Mouse (Mus musculus) MEL (cell line): Measurements from ENCODE around the gene P2ry6.

Experiments
- CTCF ChIP-seq, 3 experiments: IDR thresholded peaks in 2 of 3; conservative IDR thresholded peaks in 1 of 3; 2 replicates each; pipeline ENCODE4 v1.5.1; 2011 to 2012; ENCODE audit warnings: low read length in 3 of 3, low read depth in 2 of 3, mild to moderate bottlenecking in 2 of 3, improper control_type of control experiment in 1 of 3, inconsistent platforms in 1 of 3, mixed read lengths in 1 of 3, moderate library complexity in 1 of 3; ENCODE audit not compliant: control insufficient read depth in 1 of 3, insufficient read depth in 1 of 3, poor library complexity in 1 of 3, severe bottlenecking in 1 of 3
- ELF1 ChIP-seq: IDR thresholded peaks from 2 replicates; pipeline ENCODE4 v1.6.1; 2014; ENCODE audit warnings: low read depth, mild to moderate bottlenecking, inconsistent platforms, low read length, improper control_type of control experiment, moderate library complexity
- EP300 ChIP-seq, 2 experiments: IDR thresholded peaks; 2 replicates each; pipeline ENCODE4 v1.6.1; 2011; ENCODE audit warnings: improper control_type of control experiment in 2 of 2, low read length in 2 of 2, low read depth in 1 of 2, mild to moderate bottlenecking in 1 of 2
- GABPA ChIP-seq: IDR thresholded peaks from 2 replicates; pipeline ENCODE4 v1.6.1; 2012; ENCODE audit warnings: low read depth, mild to moderate bottlenecking, inconsistent platforms, low read length, improper control_type of control experiment, moderate library complexity
- MAFK ChIP-seq: IDR thresholded peaks from 2 replicates; pipeline ENCODE4 v1.6.1; 2011; ENCODE audit warnings: low read depth, mild to moderate bottlenecking, low read length, improper control_type of control experiment, borderline replicate concordance
- POLR2A ChIP-seq, 2 experiments: IDR thresholded peaks; 2 replicates each; pipeline ENCODE4 v1.6.1; 2011 to 2012; ENCODE audit warnings: low read length in 2 of 2, mild to moderate bottlenecking in 2 of 2, control low read depth in 1 of 2, improper control_type of control experiment in 1 of 2, low read depth in 1 of 2, moderate library complexity in 1 of 2; ENCODE audit not compliant: control insufficient read depth in 1 of 2, insufficient read depth in 1 of 2, poor library complexity in 1 of 2
- POLR2AphosphoS2 ChIP-seq: IDR thresholded peaks from 2 replicates; pipeline ENCODE4 v1.6.1; 2011; ENCODE audit warnings: low read length, improper control_type of control experiment
- USF2 ChIP-seq, 2 experiments: IDR thresholded peaks; 2 replicates each; pipeline ENCODE4 v1.6.1; 2011 to 2012; ENCODE audit warnings: improper control_type of control experiment in 2 of 2, low read length in 2 of 2, borderline replicate concordance in 1 of 2, inconsistent platforms in 1 of 2, low read depth in 1 of 2, mild to moderate bottlenecking in 1 of 2; ENCODE audit not compliant: insufficient read depth in 1 of 2
- ZC3H11A ChIP-seq: IDR thresholded peaks from 2 replicates; pipeline ENCODE4 v1.6.1; 2012; ENCODE audit warnings: low read depth, mild to moderate bottlenecking, inconsistent platforms, low read length, improper control_type of control experiment
- ZNF384 ChIP-seq: IDR thresholded peaks from 2 replicates; pipeline ENCODE4 v1.6.1; 2012; ENCODE audit warnings: low read depth, mild to moderate bottlenecking, inconsistent platforms, low read length, improper control_type of control experiment

- TF ChIP-seq ZC3H11A = no peak
- TF ChIP-seq EP300 (IDR thresholded peaks at IDR 0.05; ENCODE audit: low read depth in 1 of 2, low read length in 2 of 2) = no peak
- no peak for TF ChIP-seq USF2 (IDR thresholded peaks at IDR 0.05; ENCODE audit: borderline replicate concordance in 1 of 2, insufficient read depth in 1 of 2, low read depth in 1 of 2, low read length in 2 of 2)
- no peak for TF ChIP-seq CTCF (IDR thresholded peaks at IDR 0.05 in 2 of 3, conservative IDR thresholded peaks at IDR 0.05 in 1 of 3; ENCODE audit: control insufficient read depth in 1 of 3, insufficient read depth in 1 of 3, low read depth in 2 of 3, low read length in 3 of 3, poor library complexity in 1 of 3, severe bottlenecking in 1 of 3)
- no peak for TF ChIP-seq POLR2A (IDR thresholded peaks at IDR 0.05; ENCODE audit: control insufficient read depth in 1 of 2, insufficient read depth in 1 of 2, low read depth in 1 of 2, low read length in 2 of 2, poor library complexity in 1 of 2)
- TF ChIP-seq GABPA = no peak
- no peak for TF ChIP-seq MAFK
- no peak for TF ChIP-seq POLR2AphosphoS2
- TF ChIP-seq ZNF384 = no peak
- no peak for TF ChIP-seq ELF1
Measured at GRCm38 (mm10) chr7:100997951-100998577, 23.6 kb upstream of the P2ry6 start.
